Mouse (Mus musculus) thymus, adult 2 months (tissue): ENCODE data around the gene Cd2ap.

Experiments used
- CTCF ChIP-seq: fragments of 200-500 bp; IDR thresholded peaks from 2 replicates; pipeline ENCODE4 v1.5.1; 2012; ENCODE audit warnings: mild to moderate bottlenecking, control low read depth, low read length, moderate library complexity, borderline replicate concordance; ENCODE audit not compliant: control insufficient read depth, poor library complexity, insufficient read depth; ENCODE audit errors: extremely low read depth
- POLR2A ChIP-seq: fragments of 200-500 bp; IDR thresholded peaks from 2 replicates; pipeline ENCODE4 v1.6.1; 2012; ENCODE audit warnings: mild to moderate bottlenecking, low read length, control low read depth, moderate library complexity; ENCODE audit not compliant: control insufficient read depth, poor library complexity, insufficient read depth; ENCODE audit errors: extremely low read depth

DNA sequence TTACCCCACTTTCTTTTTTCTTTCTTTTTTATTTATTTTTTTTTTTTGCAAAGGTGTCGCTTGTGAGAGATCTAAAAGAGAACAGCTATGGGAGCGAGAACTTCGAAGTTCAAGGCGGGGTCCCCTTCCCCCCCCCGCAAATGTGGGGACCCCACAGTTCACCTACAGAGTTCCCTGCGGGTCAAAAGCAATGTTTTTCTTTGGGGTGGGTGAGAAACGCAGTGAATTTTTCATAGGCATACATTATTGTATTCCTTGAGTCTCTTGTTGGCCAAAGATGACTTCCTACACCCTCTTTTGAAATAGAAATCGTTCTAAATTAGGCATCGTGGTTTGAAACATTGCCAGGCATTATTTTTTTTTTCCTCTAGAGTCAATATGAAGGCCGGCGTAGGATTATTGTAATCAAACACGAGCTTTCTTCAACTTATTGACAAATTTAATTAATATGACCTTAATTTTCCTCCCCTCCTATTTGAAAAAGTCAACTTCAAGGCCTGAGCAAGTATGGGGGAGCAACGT is 500 bp upstream of the Cd2ap start:
- TF ChIP-seq CTCF (no peak), POLR2A (no peak)
